Mouse (Mus musculus) T-helper 1 cell (primary cell): ENCODE measurements around the gene Gm5800.
"Not testable (repeated sequence)": the region's sequence is repeated elsewhere in the genome, so short reads cannot be mapped to it uniquely, and the experiment has no call there.

Experiments
- in situ Hi-C: fragments of 300-600 bp; cut with MboI, MseI; formaldehyde crosslinking; loops from one replicate; pipeline ENCODE4 v1.15.1; 2025; ENCODE audit warnings: high pct_unique_total_duplicates

The Gm5800 gene

GRCm38 (mm10) chr14:51717083-51717482 lies at the start of gene Gm5800:
Gene Gm5800, minus strand, starts transcription at chr14:51717183.
- in situ Hi-C loops = no loop called here

DNA sequence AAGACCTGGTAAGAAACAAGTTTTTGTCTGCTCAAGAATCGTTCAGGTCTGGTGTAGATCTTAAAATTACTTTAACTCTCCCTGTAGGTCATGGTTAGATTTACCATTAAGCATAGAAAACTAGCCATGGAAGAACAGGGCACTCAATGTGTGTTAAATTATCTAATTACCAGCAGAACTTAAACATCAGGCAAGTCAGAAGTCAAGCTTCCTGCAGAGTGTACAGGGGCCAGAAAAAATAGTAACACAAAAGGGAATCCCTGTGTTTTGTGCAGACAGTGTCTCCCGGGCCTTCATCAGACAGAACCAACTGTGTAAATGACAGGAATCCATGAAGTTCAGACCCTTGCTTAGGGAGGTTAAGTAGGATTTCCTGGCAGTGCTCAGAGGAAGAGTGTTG lies 39.0 kb upstream of the Gm5800 start:
- in situ Hi-C loops = no loop called here

GRCm38 (mm10) chr14:51740347-51741170 lies 23.6 kb upstream of the Gm5800 start:
- in situ Hi-C loops = no loop called here

DNA sequence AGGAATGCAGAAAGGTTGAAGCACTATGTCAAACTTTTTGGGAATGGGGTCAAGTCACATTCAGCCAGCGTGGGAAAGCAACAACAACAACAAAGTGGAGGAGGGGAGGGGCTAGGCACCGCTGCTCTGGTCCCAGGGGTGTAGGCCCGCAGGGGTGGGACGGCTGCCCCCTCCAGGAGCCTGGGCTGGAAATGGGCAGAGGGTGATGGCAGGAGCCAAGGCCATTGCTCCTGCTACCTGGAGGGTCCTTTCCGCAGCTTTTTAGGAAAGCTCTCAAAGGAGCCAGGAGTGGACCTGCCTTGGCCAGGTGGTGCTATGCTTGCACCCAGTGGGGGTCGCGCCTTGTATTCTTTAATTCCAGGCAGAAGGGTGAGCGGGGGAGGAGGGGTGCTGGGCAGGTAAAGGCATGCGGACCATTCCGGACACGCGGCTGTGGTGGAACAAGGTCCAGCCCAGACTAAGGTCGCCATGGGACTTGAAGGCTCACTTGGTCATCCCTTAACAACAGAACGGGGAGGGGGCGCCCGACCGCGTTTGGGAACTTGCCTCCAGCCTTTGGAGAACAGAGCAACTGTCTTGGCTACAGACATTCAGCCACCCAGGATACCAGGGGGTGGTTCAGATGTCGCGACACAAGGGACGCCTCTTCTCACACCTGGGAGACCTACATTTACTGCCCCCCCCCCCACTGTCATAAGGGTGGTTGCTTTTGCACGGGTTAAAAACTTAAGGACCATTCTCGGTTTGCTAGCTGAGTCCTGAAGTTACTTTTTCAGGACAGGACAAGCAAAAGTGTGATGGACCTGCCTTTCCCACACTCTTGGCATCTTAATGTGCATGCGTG lies 22.4 kb upstream of the Gm5800 start:
- in situ Hi-C loops = no loop called here

GRCm38 (mm10) chr14:51738411-51739149 lies 21.6 kb upstream of the Gm5800 start:
- in situ Hi-C loops = no loop called here

GRCm38 (mm10) chr14:51737967-51738366 lies 21.0 kb upstream of the Gm5800 start:
- in situ Hi-C loops = no loop called here

- in situ Hi-C loops = not testable (repeated sequence)
Measured at GRCm38 (mm10) chr14:51695368-51695767, 21.6 kb downstream of the Gm5800 start, which contains the start of gene Gm17079. Gene Gm17079, minus strand, starts transcription at chr14:51695468.

DNA sequence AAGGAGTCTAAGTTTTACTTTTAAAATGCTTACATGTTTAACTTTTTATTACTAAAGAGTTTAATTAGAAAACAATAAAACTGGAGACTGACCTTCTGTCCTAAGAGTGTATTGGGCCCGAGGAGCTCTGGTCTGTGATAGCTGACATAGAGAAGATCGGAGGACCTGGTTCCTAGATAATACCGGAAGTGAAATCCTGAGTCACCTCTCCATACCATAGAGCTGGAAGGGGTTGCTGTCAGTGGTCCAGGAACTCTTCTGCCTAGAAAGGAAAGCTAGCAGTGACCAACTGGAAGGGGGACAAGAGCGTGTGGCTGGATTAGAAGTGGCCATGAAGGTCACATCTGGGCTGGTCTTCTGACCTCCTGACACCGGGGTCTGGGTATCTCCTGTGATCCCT lies 39.7 kb downstream of the Gm5800 start:
- in situ Hi-C loops = no loop called here
